Mouse (Mus musculus): ENCODE data around the gene Kif7. TPM values are rescaled to one million over a fixed set of nuclear protein-coding genes. Genes with fewer than 3 reads are reported as not detected.

Kif7 gene
- polyA plus RNA-seq, 1 experiment from 2014 or later = 1.6 TPM

GRCm38 (mm10) chr7:79710130-79710607, 5.4 kb downstream of the Kif7 start:
- DNase-seq (ENCODE audit: low spot score) = peak; percentile 63
- ATAC-seq = peak; percentile 78
- Histone ChIP-seq H3K9me3 (ENCODE audit: low read length) (no peaks in the 10 kb centered on the region), H3K9ac (replicated peaks; ENCODE audit: low read depth) (no peak overlapping the region), H3K4me2 (replicated peaks; ENCODE audit: low read depth, low read length) (peak overlapping the region; percentile 68), H3K27ac (ENCODE audit: low read length) (no peak overlapping the region), H3K36me3 (ENCODE audit: insufficient read depth, low read length) (no peaks in the 10 kb centered on the region), H3K4me3 (ENCODE audit: low read depth, low read length) (peak overlapping the region; percentile 35), H3K27me3 (replicated peaks; ENCODE audit: insufficient read depth, low read length) (0 out of 2 replicates have a peak, but pooled peaks cover 3% of the 10 kb centered on the region), H3K4me1 (ENCODE audit: insufficient read depth, low read depth, low read length) (0 out of 2 replicates have a peak, but pooled peaks cover 5% of the 10 kb centered on the region)
- TF ChIP-seq EP300 (IDR thresholded peaks at IDR 0.05) = no peak
- TF ChIP-seq CTCF (IDR thresholded peaks at IDR 0.05) = peak; percentile 60
- 6% methylated on average over 51 of the region's 55 CpGs for WGBS

- Histone ChIP-seq H3K27ac (ENCODE audit: low read length) (no peak overlapping the region), H3K4me3 (ENCODE audit: low read depth, low read length) (no peak overlapping the region), H3K4me2 (replicated peaks; ENCODE audit: low read depth, low read length) (no peak overlapping the region), H3K9ac (replicated peaks; ENCODE audit: low read depth) (no peak overlapping the region), H3K27me3 (replicated peaks; ENCODE audit: insufficient read depth, low read length) (0 out of 2 replicates have a peak, but pooled peaks cover 3% of the 10 kb centered on the region), H3K36me3 (ENCODE audit: insufficient read depth, low read length) (no peaks in the 10 kb centered on the region; the same call in 1 of the 2 replicates), H3K9me3 (ENCODE audit: low read length) (no peaks in the 10 kb centered on the region), H3K4me1 (ENCODE audit: insufficient read depth, low read depth, low read length) (no peaks in the 10 kb centered on the region)
- WGBS = 80% methylated on average over 5 of the region's 5 CpGs
- no peak for ATAC-seq
- no peak for DNase-seq (ENCODE audit: low spot score)
- TF ChIP-seq EP300 (IDR thresholded peaks at IDR 0.05) = no peak
- no peak for TF ChIP-seq CTCF (IDR thresholded peaks at IDR 0.05)
These were observed 10.3 kb downstream of the Kif7 start for GRCm38 (mm10) chr7:79705210-79705609.

- Histone ChIP-seq H3K9ac (replicated peaks; ENCODE audit: low read depth) (no peak overlapping the region), H3K9me3 (ENCODE audit: low read length) (no peaks in the 10 kb centered on the region), H3K4me3 (ENCODE audit: low read depth, low read length) (no peak overlapping the region), H3K27ac (ENCODE audit: low read length) (no peak overlapping the region), H3K27me3 (replicated peaks; ENCODE audit: insufficient read depth, low read length) (no peaks in the 10 kb centered on the region), H3K36me3 (ENCODE audit: insufficient read depth, low read length) (peaks cover 5% of the 10 kb centered on the region; the same call in 1 of the 2 replicates), H3K4me2 (replicated peaks; ENCODE audit: low read depth, low read length) (no peak overlapping the region), H3K4me1 (ENCODE audit: insufficient read depth, low read depth, low read length) (no peaks in the 10 kb centered on the region)
- DNase-seq (ENCODE audit: low spot score) = no peak
- TF ChIP-seq CTCF (IDR thresholded peaks at IDR 0.05) = no peak
- no peak for TF ChIP-seq EP300 (IDR thresholded peaks at IDR 0.05)
- 80% methylated on average over 16 of the region's 16 CpGs for WGBS
- no peak for ATAC-seq
These were observed 12.8 kb downstream of the Kif7 start for GRCm38 (mm10) chr7:79702755-79703154.

DNA sequence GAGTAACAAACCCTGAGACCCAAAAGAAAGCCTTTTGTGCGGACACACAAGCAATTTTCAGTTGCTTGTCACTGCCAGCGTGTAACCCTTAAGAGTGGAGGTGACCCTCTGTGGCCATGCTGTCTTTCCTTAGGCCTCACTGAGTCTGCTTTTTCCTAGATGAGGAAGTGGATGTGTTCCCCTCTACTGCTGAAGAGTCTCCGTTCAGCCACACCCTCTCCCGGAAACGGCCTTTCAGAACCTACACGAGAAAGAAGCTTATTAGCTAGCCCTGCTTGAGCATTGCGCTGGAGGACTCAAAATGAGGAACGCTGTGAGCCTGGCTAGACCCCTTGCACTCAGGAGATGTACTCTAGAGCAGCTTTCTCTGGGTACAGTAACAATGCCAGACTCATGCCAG, 19.0 kb downstream of the Kif7 start:
- TF ChIP-seq CTCF (IDR thresholded peaks at IDR 0.05) = no peak
- H3K9ac ChIP-seq (replicated peaks; ENCODE audit: low read depth) = no peak overlapping the region
- WGBS = 86% methylated on average over 8 of the region's 8 CpGs
- no peak overlapping the region for H3K4me2 ChIP-seq (replicated peaks; ENCODE audit: low read depth, low read length)
- DNase-seq (ENCODE audit: low spot score) (peak; percentile 15), ATAC-seq (no peak)
- no peak overlapping the region for H3K4me3 ChIP-seq (ENCODE audit: low read depth, low read length)
- peaks cover 13% of the 10 kb centered on the region; the same call in 1 of the 2 replicates for H3K36me3 ChIP-seq (ENCODE audit: insufficient read depth, low read length)
- H3K27ac ChIP-seq (ENCODE audit: low read length) = no peak overlapping the region
- no peaks in the 10 kb centered on the region for H3K4me1 ChIP-seq (ENCODE audit: insufficient read depth, low read depth, low read length)
- no peaks in the 10 kb centered on the region for H3K27me3 ChIP-seq (replicated peaks; ENCODE audit: insufficient read depth, low read length)
- H3K9me3 ChIP-seq (ENCODE audit: low read length) = no peaks in the 10 kb centered on the region

GRCm38 (mm10) chr7:79680231-79680630, 35.3 kb downstream of the Kif7 start:
- Histone ChIP-seq H3K9me3 (ENCODE audit: low read length) (no peaks in the 10 kb centered on the region), H3K4me3 (ENCODE audit: low read depth, low read length) (no peak overlapping the region), H3K27me3 (replicated peaks; ENCODE audit: insufficient read depth, low read length) (no peaks in the 10 kb centered on the region), H3K36me3 (ENCODE audit: insufficient read depth, low read length) (peaks cover 9% of the 10 kb centered on the region; the same call in 1 of the 2 replicates), H3K4me1 (ENCODE audit: insufficient read depth, low read depth, low read length) (no peaks in the 10 kb centered on the region), H3K27ac (ENCODE audit: low read length) (no peak overlapping the region), H3K4me2 (replicated peaks; ENCODE audit: low read depth, low read length) (no peak overlapping the region), H3K9ac (replicated peaks; ENCODE audit: low read depth) (no peak overlapping the region)
- DNase-seq (ENCODE audit: low spot score) = no peak
- WGBS = 100% methylated on average over 2 of the region's 2 CpGs
- no peak for ATAC-seq
- TF ChIP-seq EP300 (IDR thresholded peaks at IDR 0.05) = no peak

- Histone ChIP-seq H3K9ac (replicated peaks; ENCODE audit: low read depth) (no peak overlapping the region), H3K4me2 (replicated peaks; ENCODE audit: low read depth, low read length) (no peak overlapping the region), H3K36me3 (ENCODE audit: insufficient read depth, low read length) (peaks cover 9% of the 10 kb centered on the region; the same call in 1 of the 2 replicates), H3K27ac (ENCODE audit: low read length) (no peak overlapping the region), H3K9me3 (ENCODE audit: low read length) (no peaks in the 10 kb centered on the region), H3K4me3 (ENCODE audit: low read depth, low read length) (no peak overlapping the region), H3K4me1 (ENCODE audit: insufficient read depth, low read depth, low read length) (no peaks in the 10 kb centered on the region), H3K27me3 (replicated peaks; ENCODE audit: insufficient read depth, low read length) (no peaks in the 10 kb centered on the region)
- DNase-seq (ENCODE audit: low spot score) (peak; percentile 17), ATAC-seq (no peak)
- peak; percentile 55 for TF ChIP-seq CTCF (IDR thresholded peaks at IDR 0.05)
- TF ChIP-seq EP300 (IDR thresholded peaks at IDR 0.05) = no peak
These were observed 36.3 kb downstream of the Kif7 start for GRCm38 (mm10) chr7:79679186-79679585.
